In genomic region chr8:7732726-7733125, GRCm38 (mm10) we compare ENCODE assay signal across 22 mouse cellular contexts.
DNase-seq lines count a peak whose midpoint lies in the region; ATAC-seq and TF ChIP-seq lines count a peak whose summit lies in the region.
"Had no signal": no experiment of that assay in that cellular context is flagged by ENCODE, and none has a peak within 500 bp of the region (broad histone marks: within the 10 kb centered on the region; RNA-seq: fewer than 3 reads in every experiment).

No protein-coding gene starts in this region.

- no peaks in the 10 kb centered on the region for H3K27me3 ChIP-seq in lung, embryonic 14.5 days (ENCODE audit: insufficient read depth, low read length)
- no peaks in the 10 kb centered on the region for H3K27me3 ChIP-seq in Patski
- no peaks in the 10 kb centered on the region for H3K27me3 ChIP-seq in hindbrain, postnatal 0 days (ENCODE audit: insufficient read depth, low read length)
- H3K27me3 ChIP-seq: embryonic facial prominence, embryonic 12.5 days; forebrain, embryonic 15.5 days; neural tube, embryonic 15.5 days had no signal

- H3K27ac ChIP-seq in lung, embryonic 14.5 days (ENCODE audit: low read depth), result no peak overlapping the region
- H3K27ac ChIP-seq in hindbrain, postnatal 0 days, result no peak overlapping the region
- H3K27ac ChIP-seq: embryonic facial prominence, embryonic 12.5 days; forebrain, embryonic 15.5 days; heart, embryonic 10.5 days; neural tube, embryonic 15.5 days had no signal

- H3K9ac ChIP-seq in lung, embryonic 14.5 days, result no peak overlapping the region
- H3K9ac ChIP-seq in hindbrain, postnatal 0 days (replicated peaks; ENCODE audit: low read length), result no peak overlapping the region
- H3K9ac ChIP-seq: embryonic facial prominence, embryonic 12.5 days; forebrain, embryonic 15.5 days; neural tube, embryonic 15.5 days had no signal

- DNase-seq in lung, embryonic 14.5 days, result peak; percentile 39
- no peak for DNase-seq in lung, adult 2 months
- peak; percentile 92 for DNase-seq in Muller cell, postnatal 12 days (ENCODE audit: inconsistent ontology term)
- DNase-seq in Patski (ENCODE audit: low read depth, low spot score), result peak; percentile 31
- peak; percentile 18 for DNase-seq in lung, postnatal 25 days (ENCODE audit: low spot score)
- no peak for DNase-seq in hindbrain, postnatal 0 days (ENCODE audit: low spot score)
- DNase-seq: adrenal gland, adult 8-10 months; cerebellum, adult 18-20 months; cerebellum, postnatal 14 days; heart, postnatal 14 days; kidney, postnatal 25 days; layer of hippocampus, adult 9-11 months; right cerebral cortex, postnatal 14 days; spleen, adult 18-20 months had no signal

- no peak overlapping the region for H3K4me2 ChIP-seq in lung, embryonic 14.5 days
- no peak overlapping the region for H3K4me2 ChIP-seq in hindbrain, postnatal 0 days (ENCODE audit: low read depth, low read length)
- H3K4me2 ChIP-seq: embryonic facial prominence, embryonic 12.5 days; forebrain, embryonic 15.5 days; midbrain, embryonic 11.5 days; neural tube, embryonic 15.5 days had no signal

- CTCF ChIA-PET in Patski (lab: Charles Lee), result interaction anchor here (1.0 kb wide), 1 partner anchor 18 kb away, joined by 3 read pairs; no protein-coding TSS in a partner anchor

- ATAC-seq in lung, embryonic 14.5 days (ENCODE audit: insufficient read depth), result peak; percentile 44; the same call in 1 of the 2 replicates
- ATAC-seq in Patski, result peak; percentile 90
- no peak for ATAC-seq in activated CD4-positive, CD25-positive, alpha-beta regulatory T cell, adult 4 months
- ATAC-seq in hindbrain, postnatal 0 days, result no peak
- ATAC-seq: forebrain, embryonic 15.5 days; intestine, postnatal 0 days had no signal

- no peaks in the 10 kb centered on the region for H3K4me1 ChIP-seq in lung, embryonic 14.5 days (ENCODE audit: insufficient read depth)
- no peaks in the 10 kb centered on the region for H3K4me1 ChIP-seq in lung, adult 2 months (ENCODE audit: control insufficient read depth, insufficient read depth, low read length)
- H3K4me1 ChIP-seq in hindbrain, postnatal 0 days (ENCODE audit: insufficient read depth, low read length), result no peaks in the 10 kb centered on the region
- H3K4me1 ChIP-seq: embryonic facial prominence, embryonic 12.5 days; forebrain, embryonic 15.5 days; heart, embryonic 10.5 days; neural tube, embryonic 15.5 days had no signal

- no peak overlapping the region for H3K4me3 ChIP-seq in lung, embryonic 14.5 days (ENCODE audit: low read depth, low read length)
- no peak overlapping the region for H3K4me3 ChIP-seq in lung, adult 2 months (replicated peaks; ENCODE audit: extremely low read depth, low read depth, low read length)
- H3K4me3 ChIP-seq in hindbrain, postnatal 0 days (ENCODE audit: low read length), result no peak overlapping the region
- H3K4me3 ChIP-seq: embryonic facial prominence, embryonic 12.5 days; erythroblast, embryonic 14.5 days; forebrain, embryonic 15.5 days; heart, embryonic 10.5 days; neural tube, embryonic 15.5 days had no signal

- TF ChIP-seq POLR2A in lung, adult 2 months (IDR thresholded peaks at IDR 0.05; ENCODE audit: borderline replicate concordance, extremely low read depth, low read depth, low read length), result no peak

- no peaks in the 10 kb centered on the region for H3K9me3 ChIP-seq in lung, embryonic 14.5 days (ENCODE audit: low read depth, low read length)
- H3K9me3 ChIP-seq in hindbrain, postnatal 0 days (ENCODE audit: low read length), result no peaks in the 10 kb centered on the region
- H3K9me3 ChIP-seq: embryonic facial prominence, embryonic 12.5 days; forebrain, embryonic 15.5 days; heart, embryonic 10.5 days; neural tube, embryonic 15.5 days had no signal

- POLR2A ChIA-PET in Patski (lab: Charles Lee), result no interaction called here

- WGBS in lung, embryonic 14.5 days, result 23% methylated on average over 2 of the region's 2 CpGs
- 48% methylated on average over 2 of the region's 2 CpGs for WGBS in lung, adult 2 months
- WGBS in hindbrain, postnatal 0 days, result 54% methylated on average over 2 of the region's 2 CpGs

- in situ Hi-C loops in Patski (cut with MboI; ENCODE audit: low pct_unique_long_range_greater_than_20kb), result no loop called here

- no peaks in the 10 kb centered on the region for H3K36me3 ChIP-seq in lung, embryonic 14.5 days (ENCODE audit: insufficient read depth)
- H3K36me3 ChIP-seq in hindbrain, postnatal 0 days (ENCODE audit: insufficient read depth, low read length), result no peaks in the 10 kb centered on the region
- H3K36me3 ChIP-seq: embryonic facial prominence, embryonic 12.5 days; forebrain, embryonic 15.5 days; heart, embryonic 10.5 days; neural tube, embryonic 15.5 days had no signal

- no peak for TF ChIP-seq CTCF in lung, embryonic 14.5 days (IDR thresholded peaks at IDR 0.05; ENCODE audit: low read depth)
- TF ChIP-seq CTCF in lung, adult 2 months (IDR thresholded peaks at IDR 0.05; ENCODE audit: insufficient read depth, low read length), result no peak
- no peak for TF ChIP-seq CTCF in Patski (IDR thresholded peaks at IDR 0.05)
- TF ChIP-seq CTCF in hindbrain, postnatal 0 days (IDR thresholded peaks at IDR 0.05; ENCODE audit: low read depth), result no peak

Comparison
In these comparisons a context has a peak if more than half of its experiments do, and no peak if none do; other contexts are left out.
1. DNase-seq: peak in lung, embryonic 14.5 days (single experiment), Muller cell, postnatal 12 days (single experiment), Patski (single experiment) and lung, postnatal 25 days (single experiment); none in lung, adult 2 months (single experiment) and hindbrain, postnatal 0 days (single experiment).
2. ATAC-seq: peak in lung, embryonic 14.5 days (single experiment) and Patski (single experiment); none in activated CD4-positive, CD25-positive, alpha-beta regulatory T cell, adult 4 months (single experiment) and hindbrain, postnatal 0 days (single experiment).